Mouse (Mus musculus): ENCODE results near the gene Nrip3.

Nrip3 gene

GRCm38 (mm10) chr7:109781470-109782203 is at the start of gene Nrip3:
TSS of gene Nrip3 (minus strand) at chr7:109782025.
- DNase-seq (ENCODE audit: low spot score), result peak; percentile 80

- DNase-seq (ENCODE audit: low spot score), result no peak
Measured at GRCm38 (mm10) chr7:109831376-109831775, 49.6 kb upstream of the Nrip3 start.

GRCm38 (mm10) chr7:109826911-109827310 is 45.1 kb upstream of the Nrip3 start:
- DNase-seq (ENCODE audit: low spot score), result no peak

- DNase-seq (ENCODE audit: low spot score), result peak; percentile 17
Measured at GRCm38 (mm10) chr7:109825293-109825692, 43.5 kb upstream of the Nrip3 start.

GRCm38 (mm10) chr7:109818600-109818999 is 36.8 kb upstream of the Nrip3 start:
- DNase-seq (ENCODE audit: low spot score), result no peak

- DNase-seq (ENCODE audit: low spot score), result no peak
Measured at GRCm38 (mm10) chr7:109817954-109818353, 36.1 kb upstream of the Nrip3 start.

GRCm38 (mm10) chr7:109813330-109814140 is 31.7 kb upstream of the Nrip3 start:
- no peak for DNase-seq (ENCODE audit: low spot score)

- no peak for DNase-seq (ENCODE audit: low spot score)
Measured at GRCm38 (mm10) chr7:109807616-109808485, 26.0 kb upstream of the Nrip3 start.

GRCm38 (mm10) chr7:109804843-109805242 is 23.0 kb upstream of the Nrip3 start:
- DNase-seq (ENCODE audit: low spot score), result no peak

- DNase-seq (ENCODE audit: low spot score), result no peak
Measured at GRCm38 (mm10) chr7:109804355-109804754, 22.5 kb upstream of the Nrip3 start.

GRCm38 (mm10) chr7:109803516-109803915 is 21.7 kb upstream of the Nrip3 start:
- no peak for DNase-seq (ENCODE audit: low spot score)

GRCm38 (mm10) chr7:109800626-109801025 is 18.8 kb upstream of the Nrip3 start:
- DNase-seq (ENCODE audit: low spot score), result no peak

- DNase-seq (ENCODE audit: low spot score), result no peak
Measured at GRCm38 (mm10) chr7:109799168-109799567, 17.3 kb upstream of the Nrip3 start.

- no peak for DNase-seq (ENCODE audit: low spot score)
Measured at GRCm38 (mm10) chr7:109795564-109795963, 13.7 kb upstream of the Nrip3 start.

GRCm38 (mm10) chr7:109794556-109794955 is 12.7 kb upstream of the Nrip3 start:
- DNase-seq (ENCODE audit: low spot score), result no peak

GRCm38 (mm10) chr7:109792759-109793158 is 10.9 kb upstream of the Nrip3 start:
- DNase-seq (ENCODE audit: low spot score), result peak; percentile 61

GRCm38 (mm10) chr7:109790818-109791217 is 9.0 kb upstream of the Nrip3 start:
- no peak for DNase-seq (ENCODE audit: low spot score)

GRCm38 (mm10) chr7:109787860-109788259 is 6.0 kb upstream of the Nrip3 start:
- no peak for DNase-seq (ENCODE audit: low spot score)

GRCm38 (mm10) chr7:109783281-109783680 is 1.5 kb upstream of the Nrip3 start:
- DNase-seq (ENCODE audit: low spot score), result no peak

GRCm38 (mm10) chr7:109781087-109781469 is 747 bp downstream of the Nrip3 start:
- DNase-seq (ENCODE audit: low spot score), result peak; percentile 16

- DNase-seq (ENCODE audit: low spot score), result no peak
Measured at GRCm38 (mm10) chr7:109772251-109772650, 9.6 kb downstream of the Nrip3 start.

- no peak for DNase-seq (ENCODE audit: low spot score)
Measured at GRCm38 (mm10) chr7:109768699-109769383, 13.0 kb downstream of the Nrip3 start.
